Mouse (Mus musculus) G1E (cell line): ENCODE measurements around the gene Crp.

Experiments
- CTCF ChIP-seq: IDR thresholded peaks from 2 replicates; pipeline ENCODE4 v1.5.1; 2012; ENCODE audit warnings: low read depth, low read length, inconsistent platforms, mixed read lengths
- GATA1 ChIP-seq: IDR thresholded peaks from 2 replicates; pipeline ENCODE4 v1.6.1; 2012; ENCODE audit warnings: borderline replicate concordance, low read length, inconsistent platforms, mixed read lengths
- GATA2 ChIP-seq: IDR thresholded peaks from 2 replicates; pipeline ENCODE4 v1.6.1; 2012; ENCODE audit warnings: low read depth, low read length, inconsistent platforms, borderline replicate concordance
- POLR2AphosphoS5 ChIP-seq: IDR thresholded peaks from 2 replicates; pipeline ENCODE4 v1.6.1; 2012; ENCODE audit warnings: low read depth, low read length, inconsistent platforms; ENCODE audit not compliant: insufficient replicate concordance

GRCm38 (mm10) chr1:172700814-172701213 lies 3.0 kb downstream of the Crp start:
- TF ChIP-seq CTCF (no peak), POLR2AphosphoS5 (no peak), GATA1 (no peak), GATA2 (no peak)
